Mouse (Mus musculus) hindbrain, embryonic 11.5 days (tissue): ENCODE results near the gene Sigirr. TPM values are rescaled to one million over a fixed set of nuclear protein-coding genes. Genes with fewer than 3 reads are reported as not detected.

ENCODE experiments used
- polyA plus RNA-seq: library from polyadenylated mRNA; unstranded; fragments of >200 nt; fragmentation: Nextera tagmentation; extraction: Ambion mirVana; gene quantifications from 2 replicates; pipeline ENCODE4 v1.2.1, GENCODE M21; 2014

Sigirr gene
- polyA plus RNA-seq, 1 experiment from 2014 or later: 1.0 TPM

Other genes with a start within 250 kb of the Sigirr start
- not detected in 2 replicates for gene Gm45785, start 244.2 kb downstream of the Sigirr start, polyA plus RNA-seq
- 74.6 and 74.8 TPM in 2 replicates for gene Ric8a, start 243.6 kb downstream of the Sigirr start, polyA plus RNA-seq
- 24.2 and 28.9 TPM in 2 replicates for gene Bet1l, start 243.0 kb downstream of the Sigirr start, polyA plus RNA-seq
- 182 and 243 TPM in 2 replicates for gene Psmd13, start 218.6 kb downstream of the Sigirr start, polyA plus RNA-seq
- 21.6 and 23.3 TPM in 2 replicates for gene Sirt3, start 218.3 kb downstream of the Sigirr start, polyA plus RNA-seq
- gene Cox8b, start 200.1 kb downstream of the Sigirr start, polyA plus RNA-seq: 0.86 TPM in 1 of 2 replicates, not detected in the other
- gene Nlrp6, start 179.7 kb downstream of the Sigirr start, polyA plus RNA-seq: 0.06 and 0.17 TPM in 2 replicates
- 9.7 and 10.6 TPM in 2 replicates for gene Pgghg, start 159.2 kb downstream of the Sigirr start, polyA plus RNA-seq
- gene Ifitm5, start 150.3 kb downstream of the Sigirr start, polyA plus RNA-seq: 0.27 and 0.54 TPM in 2 replicates
- gene Gm45717, start 144.6 kb downstream of the Sigirr start, polyA plus RNA-seq: not detected in 2 replicates
- 290 and 308 TPM in 2 replicates for gene Ifitm2, start 144.6 kb downstream of the Sigirr start, polyA plus RNA-seq
- 6.9 and 7.8 TPM in 2 replicates for gene Ifitm1, start 133.4 kb downstream of the Sigirr start, polyA plus RNA-seq
- gene Ifitm3, start 89.8 kb downstream of the Sigirr start, polyA plus RNA-seq: 18.6 and 20.6 TPM in 2 replicates
- gene Ifitm6, start 82.6 kb downstream of the Sigirr start, polyA plus RNA-seq: 0.24 TPM in 1 of 2 replicates, not detected in the other
- not detected in 2 replicates for gene Gm17387, start 71.4 kb downstream of the Sigirr start, polyA plus RNA-seq
- 15.1 and 18.1 TPM in 2 replicates for gene B4galnt4, start 39.5 kb downstream of the Sigirr start, polyA plus RNA-seq
- 2.0 and 2.6 TPM in 2 replicates for gene Pkp3, start 22.4 kb downstream of the Sigirr start, polyA plus RNA-seq
- gene Ano9, start 17.2 kb upstream of the Sigirr start, polyA plus RNA-seq: 0.48 and 0.70 TPM in 2 replicates
- gene Ptdss2, start 21.8 kb upstream of the Sigirr start, polyA plus RNA-seq: 65.2 and 73.5 TPM in 2 replicates
- 59.6 and 64.4 TPM in 2 replicates for gene Rnh1, start 72.3 kb upstream of the Sigirr start, polyA plus RNA-seq
- gene Hras, start 93.4 kb upstream of the Sigirr start, polyA plus RNA-seq: 98.0 and 99.6 TPM in 2 replicates
- gene Lrrc56, start 93.6 kb upstream of the Sigirr start, polyA plus RNA-seq: 6.2 and 7.8 TPM in 2 replicates
- gene Lmntd2, start 113.5 kb upstream of the Sigirr start, polyA plus RNA-seq: 2.3 and 3.3 TPM in 2 replicates
- 36.4 and 37.8 TPM in 2 replicates for gene Rassf7, start 115.3 kb upstream of the Sigirr start, polyA plus RNA-seq
- 67.1 and 78.6 TPM in 2 replicates for gene Phrf1, start 128.2 kb upstream of the Sigirr start, polyA plus RNA-seq
- 0.77 and 1.1 TPM in 2 replicates for gene Irf7, start 165.9 kb upstream of the Sigirr start, polyA plus RNA-seq
- gene Cdhr5, start 176.2 kb upstream of the Sigirr start, polyA plus RNA-seq: not detected in 2 replicates
- 4.8 and 5.1 TPM in 2 replicates for gene Sct, start 178.6 kb upstream of the Sigirr start, polyA plus RNA-seq
- 0.25 and 0.33 TPM in 2 replicates for gene Drd4, start 191.4 kb upstream of the Sigirr start, polyA plus RNA-seq
- 70.0 and 75.9 TPM in 2 replicates for gene Deaf1, start 227.1 kb upstream of the Sigirr start, polyA plus RNA-seq
- gene Tmem80, start 227.2 kb upstream of the Sigirr start, polyA plus RNA-seq: 29.7 and 31.9 TPM in 2 replicates
- gene Eps8l2, start 238.3 kb upstream of the Sigirr start, polyA plus RNA-seq: 2.1 and 2.6 TPM in 2 replicates